Mouse (Mus musculus): ENCODE data around the gene Spag7.

Gene Spag7

GRCm38 (mm10) chr11:70679894-70680293, 10.7 kb upstream of the Spag7 start:
- DNase-seq, result peak; percentile 58 to 62

GRCm38 (mm10) chr11:70679361-70679760, 10.1 kb upstream of the Spag7 start:
- DNase-seq, result no peak

GRCm38 (mm10) chr11:70678576-70678975, 9.4 kb upstream of the Spag7 start:
- no peak for DNase-seq

- DNase-seq, result no peak
Observed at GRCm38 (mm10) chr11:70678092-70678491, 8.9 kb upstream of the Spag7 start.

GRCm38 (mm10) chr11:70674501-70674900, 5.3 kb upstream of the Spag7 start:
- DNase-seq, result no peak

GRCm38 (mm10) chr11:70674014-70674413, 4.8 kb upstream of the Spag7 start:
- no peak for DNase-seq

- DNase-seq, result no peak
Observed at GRCm38 (mm10) chr11:70671333-70672047, 2.3 kb upstream of the Spag7 start.

GRCm38 (mm10) chr11:70670483-70670882, 1.3 kb upstream of the Spag7 start:
- DNase-seq, result peak in 1 of 2 experiments; percentile 27

GRCm38 (mm10) chr11:70669582-70670345, 548 bp upstream of the Spag7 start:
- DNase-seq, result peak; percentile 85 to 87

- DNase-seq, result peak in 1 of 2 experiments; percentile 89
Observed at GRCm38 (mm10) chr11:70668335-70668770, 863 bp downstream of the Spag7 start.

GRCm38 (mm10) chr11:70667271-70668150, 1.7 kb downstream of the Spag7 start:
- peak in 1 of 2 experiments; percentile 31 for DNase-seq

- no peak for DNase-seq
Observed at GRCm38 (mm10) chr11:70666687-70667086, 2.5 kb downstream of the Spag7 start.

- no peak for DNase-seq
Observed at GRCm38 (mm10) chr11:70664741-70665140, 4.5 kb downstream of the Spag7 start.

GRCm38 (mm10) chr11:70663957-70664356, 5.3 kb downstream of the Spag7 start:
- no peak for DNase-seq

- no peak for DNase-seq
Observed at GRCm38 (mm10) chr11:70663101-70663500, 6.1 kb downstream of the Spag7 start.

GRCm38 (mm10) chr11:70660571-70660970, 8.6 kb downstream of the Spag7 start:
- no peak for DNase-seq

GRCm38 (mm10) chr11:70658942-70659341, 10.3 kb downstream of the Spag7 start:
- DNase-seq, result peak in 1 of 2 experiments; percentile 14

GRCm38 (mm10) chr11:70658521-70658920, 10.7 kb downstream of the Spag7 start:
- peak in 1 of 2 experiments; percentile 18 for DNase-seq

GRCm38 (mm10) chr11:70657991-70658390, 11.2 kb downstream of the Spag7 start:
- no peak for DNase-seq

GRCm38 (mm10) chr11:70657573-70657972, 11.6 kb downstream of the Spag7 start:
- peak in 1 of 2 experiments; percentile 20 for DNase-seq

GRCm38 (mm10) chr11:70656964-70657363, 12.3 kb downstream of the Spag7 start, which contains the start of gene Eno3:
TSS of gene Eno3 (plus strand) at chr11:70657202.
- peak in 1 of 2 experiments; percentile 46 for DNase-seq

- peak; percentile 55 to 71 for DNase-seq
Observed at GRCm38 (mm10) chr11:70656456-70656927, 12.7 kb downstream of the Spag7 start.

Measured in lung, postnatal 4 days (tissue).